Mouse (Mus musculus) stomach, embryonic 14.5 days (tissue): ENCODE measurements around the gene Olfr578. TPM values are rescaled to one million over a fixed set of nuclear protein-coding genes. Genes with fewer than 3 reads are reported as not detected.

ENCODE experiments used
- ATAC-seq: fragments of 200-750 bp; cut with Nextera tagmentation; 2 replicates; pipeline ENCODE4 v1.8.0; 2017; ENCODE audit warnings: low read depth, moderate TSS enrichment; ENCODE audit not compliant: insufficient number of reproducible peaks, insufficient read depth, low FRiP score
- H3K27ac ChIP-seq: fragments of 300-500 bp; sonication (generic); 2 replicates; pipeline ENCODE4 v1.5.1; 2014; ENCODE audit warnings: mild to moderate bottlenecking, low read length, moderate library complexity, mixed read lengths
- H3K27me3 ChIP-seq: fragments of 300-500 bp; sonication (generic); 2 replicates; pipeline ENCODE4 v1.6.1; 2014; ENCODE audit warnings: low read length, control low read depth, mixed read lengths; ENCODE audit not compliant: control insufficient read depth, insufficient read depth
- H3K36me3 ChIP-seq: fragments of 300-500 bp; sonication (generic); 2 replicates; pipeline ENCODE4 v1.6.1; 2014; ENCODE audit warnings: mild to moderate bottlenecking, control low read depth, low read length, moderate library complexity, mixed read lengths; ENCODE audit not compliant: control insufficient read depth, insufficient read depth
- H3K4me1 ChIP-seq: fragments of 300-500 bp; sonication (generic); 2 replicates; pipeline ENCODE4 v1.6.1; 2014; ENCODE audit warnings: low read length, control low read depth, mixed read lengths; ENCODE audit not compliant: control insufficient read depth, insufficient read depth
- H3K4me2 ChIP-seq: fragments of 300-500 bp; sonication (generic); replicated peaks from 2 replicates; pipeline ENCODE4 v1.6.1; 2014; ENCODE audit warnings: low read depth, low read length, control low read depth
- H3K4me3 ChIP-seq: fragments of 300-500 bp; sonication (generic); 2 replicates; pipeline ENCODE4 v1.5.1; 2014; ENCODE audit warnings: low read depth, low read length, control low read depth
- H3K9ac ChIP-seq: fragments of 300-500 bp; sonication (generic); replicated peaks from 2 replicates; pipeline ENCODE4 v1.6.1; 2014; ENCODE audit warnings: low read depth, mild to moderate bottlenecking, control low read depth, low read length, moderate library complexity, mixed read lengths
- H3K9me3 ChIP-seq: fragments of 300-500 bp; sonication (generic); 2 replicates; pipeline ENCODE4 v1.6.1; 2016; ENCODE audit warnings: low read depth, low read length, control low read depth; ENCODE audit not compliant: control insufficient read depth
- WGBS: fragments of 180-500 bp; shearing (Covaris S2); extraction: QIAGEN DNeasy Blood & Tissue Kit; methylation state at CpG from one replicate; pipeline ENCODE4 v1.1.7; 2014; 5-methylcytosine and 5-hydroxymethylcytosine counted together
- polyA plus RNA-seq: library from polyadenylated mRNA; unstranded; fragments of >200 nt; fragmentation: Nextera tagmentation; extraction: Ambion mirVana; gene quantifications from 2 replicates; pipeline ENCODE4 v1.2.1, GENCODE M21; 2014

The Olfr578 gene
- polyA plus RNA-seq: not detected in 2 replicates

DNA sequence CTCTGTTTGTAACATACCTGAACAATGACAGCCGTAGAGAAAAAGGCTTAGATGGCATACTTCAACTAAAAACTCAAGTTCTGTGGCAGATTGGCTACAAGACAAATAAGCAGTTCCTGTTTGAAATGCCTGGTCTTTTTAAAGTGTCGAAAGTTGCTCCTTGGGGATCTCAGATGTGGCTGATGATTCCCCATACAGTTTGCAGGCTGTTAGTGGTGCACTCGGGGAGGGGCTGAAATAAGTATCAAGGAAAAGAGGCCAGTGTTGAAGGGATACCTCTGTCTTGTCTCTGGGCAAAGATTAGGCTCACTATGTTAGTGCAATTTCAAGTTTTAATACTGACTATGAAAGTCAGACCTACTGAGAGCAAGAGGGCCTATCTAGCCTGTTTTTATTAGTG is at the start of gene Olfr578:
TSS of gene Olfr578 (minus strand) at position 101 of the 400 bp plus-strand sequence.
- 59% methylated on average over 3 of the region's 3 CpGs for WGBS
- no peak within 1 kb of the TSS for H3K9ac ChIP-seq
- ATAC-seq: no peak
- no peaks in the 10 kb centered on the region for H3K36me3 ChIP-seq
- no peaks in the 10 kb centered on the region for H3K9me3 ChIP-seq
- H3K4me3 ChIP-seq: no peak within 1 kb of the TSS
- no peak within 1 kb of the TSS for H3K4me2 ChIP-seq
- H3K27me3 ChIP-seq: no peaks in the 10 kb centered on the region
- H3K4me1 ChIP-seq: no peaks in the 10 kb centered on the region
- H3K27ac ChIP-seq: no peak within 1 kb of the TSS

DNA sequence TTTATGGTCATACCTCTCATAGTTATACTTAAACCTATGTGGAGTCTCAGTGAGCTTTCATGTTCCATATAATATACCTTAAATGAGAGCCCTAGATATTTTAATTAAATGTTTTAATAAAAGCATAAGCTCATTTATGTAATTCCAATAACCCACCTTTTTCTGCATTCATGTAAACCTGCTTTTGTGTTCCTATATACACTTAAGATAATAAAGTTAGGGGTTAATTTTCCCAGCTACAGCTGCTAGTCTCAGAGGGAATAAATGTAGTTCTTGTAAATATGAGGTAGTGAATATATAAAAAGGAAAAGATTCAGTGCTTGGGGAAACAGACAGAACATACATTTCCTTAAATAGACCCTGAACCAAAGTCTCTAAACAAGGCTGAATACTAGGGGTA is 48.6 kb upstream of the Olfr578 start, which contains the start of gene Olfr582:
TSS of gene Olfr582 (plus strand) at position 301 of the 400 bp plus-strand sequence.
- H3K27me3 ChIP-seq: no peaks in the 10 kb centered on the region
- no peak within 1 kb of the TSS for H3K4me2 ChIP-seq
- ATAC-seq: no peak
- no peaks in the 10 kb centered on the region for H3K36me3 ChIP-seq
- no peaks in the 10 kb centered on the region for H3K9me3 ChIP-seq
- H3K4me1 ChIP-seq: no peaks in the 10 kb centered on the region
- no peak within 1 kb of the TSS for H3K27ac ChIP-seq
- no peak within 1 kb of the TSS for H3K4me3 ChIP-seq
- H3K9ac ChIP-seq: no peak within 1 kb of the TSS

DNA sequence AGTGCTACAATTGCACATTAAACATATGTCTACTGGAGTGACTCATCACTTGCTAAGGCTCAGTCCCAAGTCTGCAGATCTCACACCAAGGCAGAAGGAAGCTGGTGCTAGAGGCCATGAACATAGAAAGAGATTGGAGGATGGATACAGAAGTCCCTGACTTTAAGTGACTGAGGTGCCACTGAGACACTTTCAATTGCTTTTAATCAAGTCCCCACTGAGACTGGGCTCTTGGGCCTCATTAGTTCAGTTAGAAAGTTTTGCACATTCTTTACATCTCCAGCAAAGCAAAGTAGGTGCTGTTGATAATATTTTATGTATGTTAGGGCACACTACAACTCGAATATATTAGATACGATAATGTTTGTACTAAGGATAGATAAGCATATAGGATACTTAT is 13.3 kb downstream of the Olfr578 start, which contains the start of gene Olfr577:
TSS of gene Olfr577 (minus strand) at position 101 of the 400 bp plus-strand sequence.
- H3K9ac ChIP-seq: no peak within 1 kb of the TSS
- no peak within 1 kb of the TSS for H3K4me3 ChIP-seq
- H3K27me3 ChIP-seq: no peaks in the 10 kb centered on the region
- no peaks in the 10 kb centered on the region for H3K9me3 ChIP-seq
- no peak for ATAC-seq
- H3K27ac ChIP-seq: no peak within 1 kb of the TSS
- no peak within 1 kb of the TSS for H3K4me2 ChIP-seq
- 82% methylated on average over 2 of the region's 2 CpGs for WGBS
- H3K36me3 ChIP-seq: no peaks in the 10 kb centered on the region
- no peaks in the 10 kb centered on the region for H3K4me1 ChIP-seq

DNA sequence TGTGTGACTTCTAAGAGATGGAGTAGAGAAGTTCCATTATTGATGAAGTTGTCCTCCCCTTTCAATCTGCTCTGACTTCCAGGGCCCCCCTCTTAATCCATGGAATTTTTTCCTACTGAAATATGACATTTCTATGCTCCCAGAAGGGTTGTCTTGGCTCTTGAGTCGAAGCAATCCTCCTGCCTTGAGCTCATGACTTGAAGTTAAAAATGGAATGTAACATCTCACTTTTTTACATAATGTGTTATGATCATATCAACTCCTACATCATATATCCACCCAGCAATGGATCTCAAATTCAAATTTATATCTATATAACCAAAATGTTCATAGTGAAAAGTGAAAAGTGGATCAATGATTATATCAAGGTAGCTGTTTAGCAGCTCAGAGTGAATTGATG is 14.7 kb downstream of the Olfr578 start:
- no peak for ATAC-seq
- Histone ChIP-seq H3K36me3 (no peaks in the 10 kb centered on the region), H3K9ac (no peak overlapping the region), H3K4me1 (no peaks in the 10 kb centered on the region), H3K27ac (no peak overlapping the region), H3K27me3 (no peaks in the 10 kb centered on the region), H3K9me3 (no peaks in the 10 kb centered on the region), H3K4me2 (no peak overlapping the region), H3K4me3 (no peak overlapping the region)
- 54% methylated on average over 1 of the region's 1 CpGs for WGBS

DNA sequence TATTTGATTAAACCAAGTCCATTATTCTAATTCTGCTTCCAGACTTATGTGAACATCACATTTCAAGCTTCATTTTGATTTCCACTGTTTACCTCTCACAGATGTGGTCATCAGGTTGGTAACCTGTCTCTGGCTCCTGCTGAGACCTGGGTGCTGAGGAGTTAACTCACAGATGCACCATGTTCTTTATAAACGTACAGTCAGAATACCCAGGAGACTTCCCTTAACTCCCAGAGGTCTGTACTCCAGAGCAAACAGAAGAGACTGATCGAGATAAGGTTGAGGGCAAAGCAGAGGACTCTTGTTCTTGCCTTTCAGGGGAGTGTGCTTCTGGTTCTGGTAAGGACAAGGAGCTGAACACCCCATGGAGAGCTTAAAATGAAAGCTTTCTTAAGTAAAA is 26.8 kb downstream of the Olfr578 start, which contains the start of gene Olfr576:
TSS of gene Olfr576 (plus strand) at position 301 of the 400 bp plus-strand sequence.
- no peak within 1 kb of the TSS for H3K4me2 ChIP-seq
- no peak within 1 kb of the TSS for H3K27ac ChIP-seq
- H3K4me3 ChIP-seq: no peak within 1 kb of the TSS
- no peaks in the 10 kb centered on the region for H3K36me3 ChIP-seq
- H3K9ac ChIP-seq: no peak within 1 kb of the TSS
- no peaks in the 10 kb centered on the region for H3K27me3 ChIP-seq
- no peaks in the 10 kb centered on the region for H3K9me3 ChIP-seq
- no peaks in the 10 kb centered on the region for H3K4me1 ChIP-seq
- 22% methylated on average over 2 of the region's 2 CpGs for WGBS
- ATAC-seq: no peak

DNA sequence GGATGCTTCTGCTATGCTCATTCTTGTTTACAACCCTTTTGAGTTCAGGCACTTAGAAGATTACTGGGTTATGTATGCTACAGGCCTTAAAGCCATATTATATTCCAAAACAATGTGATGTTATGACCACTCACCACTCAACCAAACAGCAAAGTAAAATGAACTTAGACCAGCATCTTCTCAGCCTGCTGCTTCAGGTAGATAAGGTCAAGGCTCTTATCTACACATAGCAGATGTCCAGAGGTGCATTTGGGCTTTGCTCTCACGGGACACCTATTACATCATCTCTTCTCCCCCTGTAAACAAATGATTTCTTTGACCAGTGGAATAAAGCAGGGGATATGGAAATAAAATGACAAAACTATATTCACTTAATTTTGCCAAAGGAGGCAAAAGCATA is 30.5 kb downstream of the Olfr578 start, which contains the start of gene Olfr575:
TSS of gene Olfr575 (minus strand) at position 183 of the 400 bp plus-strand sequence.
- Histone ChIP-seq H3K4me2 (no peak within 1 kb of the TSS), H3K9ac (no peak within 1 kb of the TSS), H3K9me3 (no peaks in the 10 kb centered on the region), H3K27me3 (no peaks in the 10 kb centered on the region), H3K4me3 (no peak within 1 kb of the TSS), H3K4me1 (no peaks in the 10 kb centered on the region), H3K27ac (no peak within 1 kb of the TSS), H3K36me3 (no peaks in the 10 kb centered on the region)
- ATAC-seq: no peak
- WGBS: 33% methylated on average over 1 of the region's 1 CpGs

DNA sequence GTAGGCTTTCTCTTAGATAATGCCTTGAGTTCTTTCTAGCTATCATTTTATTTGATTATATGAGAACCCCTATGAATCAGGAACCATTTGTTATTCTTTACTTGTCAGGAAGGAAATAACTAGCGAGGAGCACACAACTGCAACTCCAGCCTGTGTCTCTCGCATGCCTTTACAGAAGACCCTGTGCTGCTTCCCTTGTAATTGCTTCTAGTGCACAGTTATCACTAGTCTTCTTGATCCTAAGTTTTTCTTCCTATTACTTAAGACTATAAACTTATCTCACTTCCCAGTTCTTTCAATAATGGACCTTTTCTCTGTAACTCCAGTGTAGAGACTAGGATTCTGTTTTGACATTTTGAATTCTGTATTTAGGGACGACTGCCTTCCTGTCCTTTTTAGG is 31.0 kb downstream of the Olfr578 start:
- Histone ChIP-seq H3K9ac (no peak overlapping the region), H3K27me3 (no peaks in the 10 kb centered on the region), H3K4me2 (no peak overlapping the region), H3K36me3 (no peaks in the 10 kb centered on the region), H3K4me1 (no peaks in the 10 kb centered on the region), H3K9me3 (no peaks in the 10 kb centered on the region), H3K27ac (no peak overlapping the region), H3K4me3 (no peak overlapping the region)
- WGBS: 53% methylated on average over 3 of the region's 3 CpGs
- no peak for ATAC-seq

DNA sequence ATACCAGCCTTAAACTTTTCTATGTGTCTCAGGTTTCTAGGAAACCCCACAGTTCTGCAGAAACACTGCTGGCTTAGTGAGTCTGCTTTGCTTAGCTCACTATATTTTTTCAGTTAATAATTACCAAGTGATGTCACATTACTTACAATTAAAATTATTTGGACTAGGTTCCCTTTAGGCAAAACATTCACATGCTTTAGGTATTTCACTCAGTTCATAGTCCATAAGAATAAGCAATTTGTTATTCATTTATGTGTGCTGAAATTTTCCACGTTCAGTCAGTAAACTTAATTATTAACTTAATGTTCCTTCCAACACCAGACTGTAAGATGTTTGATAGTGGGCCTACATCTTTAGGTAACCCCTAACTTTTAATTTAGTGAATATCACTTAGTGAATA is 38.4 kb downstream of the Olfr578 start:
- no peaks in the 10 kb centered on the region for H3K4me1 ChIP-seq
- no peak overlapping the region for H3K9ac ChIP-seq
- H3K4me2 ChIP-seq: no peak overlapping the region
- no peaks in the 10 kb centered on the region for H3K36me3 ChIP-seq
- WGBS: 43% methylated on average over 1 of the region's 1 CpGs
- H3K4me3 ChIP-seq: no peak overlapping the region
- H3K27ac ChIP-seq: no peak overlapping the region
- H3K9me3 ChIP-seq: no peaks in the 10 kb centered on the region
- H3K27me3 ChIP-seq: no peaks in the 10 kb centered on the region
- ATAC-seq: no peak

DNA sequence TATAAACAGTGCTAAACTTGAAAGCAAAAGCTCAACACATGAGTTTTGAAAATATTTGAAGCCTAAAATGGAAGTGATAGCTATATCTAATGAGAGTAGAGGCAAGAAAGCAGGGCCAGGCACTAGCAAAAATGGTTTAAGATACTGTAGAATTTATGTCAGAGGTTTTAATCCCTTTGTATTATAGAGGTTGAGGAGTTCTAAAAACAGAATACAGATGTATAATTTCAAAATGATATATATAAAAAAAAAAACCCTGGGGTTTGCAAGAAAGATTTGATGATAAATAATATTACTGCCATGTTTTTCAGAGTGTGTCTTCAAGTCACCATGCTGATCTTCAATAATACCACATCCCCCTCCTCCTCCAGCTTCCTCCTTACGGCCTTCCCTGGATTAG is 41.0 kb downstream of the Olfr578 start, which contains the start of gene Olfr574:
TSS of gene Olfr574 (plus strand) at position 301 of the 400 bp plus-strand sequence.
- Histone ChIP-seq H3K36me3 (no peaks in the 10 kb centered on the region), H3K4me1 (no peaks in the 10 kb centered on the region), H3K4me2 (no peak within 1 kb of the TSS), H3K4me3 (no peak within 1 kb of the TSS), H3K9me3 (no peaks in the 10 kb centered on the region), H3K27ac (no peak within 1 kb of the TSS), H3K27me3 (no peaks in the 10 kb centered on the region), H3K9ac (no peak within 1 kb of the TSS)
- WGBS: 81% methylated on average over 1 of the region's 1 CpGs
- no peak for ATAC-seq
